Mouse (Mus musculus): ENCODE data around the gene Gmnn.
A peak's percentile ranks its signal among the peaks of the same experiment; 100 is the strongest.

Gene Gmnn

DNA sequence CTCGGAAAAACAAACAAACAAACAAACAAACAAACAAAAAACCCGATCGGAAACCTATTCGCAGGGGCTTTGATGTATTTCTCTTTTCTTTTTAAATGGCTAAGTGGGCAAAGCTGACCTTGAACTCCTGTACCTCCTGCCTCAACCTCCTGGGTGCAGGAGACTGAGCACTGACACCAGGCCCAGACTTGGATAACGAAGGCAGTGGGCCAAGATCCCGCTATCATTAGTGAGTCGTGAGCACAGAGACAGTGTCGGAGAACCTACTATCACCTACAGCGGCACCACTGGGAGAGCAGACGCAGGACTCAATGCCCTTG is 680 bp downstream of the Gmnn start:
- no peak for DNase-seq (ENCODE audit: low read depth, low spot score)

DNA sequence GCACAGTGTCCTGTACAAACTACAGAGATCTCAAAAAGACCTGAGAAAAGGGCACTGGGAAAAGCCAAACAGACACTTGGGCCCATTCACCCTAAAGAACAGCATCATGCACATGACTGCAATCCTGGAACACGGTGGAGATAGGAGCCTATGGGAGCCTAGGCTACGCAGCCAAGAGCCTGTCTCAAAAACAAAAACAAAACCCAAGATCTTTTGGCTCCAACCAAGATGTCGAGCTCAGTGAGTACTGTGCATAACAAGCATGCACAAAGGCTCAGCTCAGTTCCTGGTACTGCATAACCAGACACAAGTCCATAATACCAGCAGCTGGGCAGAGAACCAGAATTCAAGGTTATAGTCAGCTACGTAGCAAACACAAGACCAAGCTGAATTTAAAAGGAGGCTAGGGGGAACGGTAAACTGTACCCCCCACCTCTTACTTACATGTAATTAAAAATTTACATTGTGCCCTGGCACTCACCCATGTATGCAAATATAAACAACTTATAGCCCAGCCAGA is 1.3 kb downstream of the Gmnn start:
- DNase-seq (ENCODE audit: low read depth, low spot score) = no peak

DNA sequence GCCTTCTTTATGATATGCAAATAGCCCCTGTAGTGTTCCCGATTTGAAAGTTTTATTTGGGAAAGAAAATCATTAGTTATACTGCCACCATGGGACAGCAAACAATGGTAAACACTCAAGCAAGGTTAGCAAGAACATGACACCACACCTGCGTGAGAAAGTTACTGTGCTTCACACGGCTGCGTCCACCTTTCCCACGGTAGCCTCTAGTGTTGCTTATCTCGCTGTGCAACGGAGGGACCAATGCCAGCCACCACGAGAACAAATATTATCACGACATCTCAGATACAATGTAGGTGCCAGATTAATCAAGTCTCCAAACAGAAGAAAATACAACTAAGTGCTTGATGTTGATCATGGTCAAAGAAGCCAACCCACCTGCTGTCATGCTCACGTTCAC is 2.3 kb downstream of the Gmnn start:
- no peak for DNase-seq (ENCODE audit: low read depth, low spot score)

DNA sequence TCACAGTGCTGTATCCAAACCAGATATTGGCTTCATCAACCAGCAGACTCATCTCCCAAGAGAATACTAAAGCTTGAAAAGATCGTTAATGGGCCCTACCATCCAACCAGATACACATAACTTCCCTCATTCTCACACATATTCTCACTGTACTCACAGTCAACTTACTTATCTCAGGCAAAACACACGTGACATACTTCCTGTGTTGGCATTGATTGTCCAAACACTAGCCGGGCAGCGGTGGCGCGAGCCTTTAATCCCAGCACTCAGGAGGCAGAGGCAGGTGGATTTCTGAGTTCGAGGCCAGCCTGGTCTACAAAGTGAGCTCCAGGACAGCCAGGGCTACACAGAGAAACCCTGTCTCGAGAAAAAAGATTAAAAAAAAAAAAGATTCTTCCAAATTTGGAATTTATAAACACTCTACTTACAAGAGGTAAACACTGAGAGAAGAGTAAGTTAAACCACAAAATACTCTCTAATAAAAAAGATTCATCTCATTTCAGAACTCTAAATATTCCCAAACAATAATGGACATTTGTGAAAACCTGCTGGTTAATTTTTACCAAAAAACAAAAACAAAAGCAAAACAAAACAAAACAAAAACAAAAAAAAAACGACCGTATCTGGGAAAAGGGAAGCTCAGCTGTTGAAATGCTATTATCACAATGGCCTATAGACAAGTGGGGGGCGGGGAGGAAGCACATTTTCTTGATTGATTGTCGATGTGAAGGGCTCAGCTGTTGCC is 3.7 kb downstream of the Gmnn start:
- DNase-seq (ENCODE audit: low read depth, low spot score) = no peak

DNA sequence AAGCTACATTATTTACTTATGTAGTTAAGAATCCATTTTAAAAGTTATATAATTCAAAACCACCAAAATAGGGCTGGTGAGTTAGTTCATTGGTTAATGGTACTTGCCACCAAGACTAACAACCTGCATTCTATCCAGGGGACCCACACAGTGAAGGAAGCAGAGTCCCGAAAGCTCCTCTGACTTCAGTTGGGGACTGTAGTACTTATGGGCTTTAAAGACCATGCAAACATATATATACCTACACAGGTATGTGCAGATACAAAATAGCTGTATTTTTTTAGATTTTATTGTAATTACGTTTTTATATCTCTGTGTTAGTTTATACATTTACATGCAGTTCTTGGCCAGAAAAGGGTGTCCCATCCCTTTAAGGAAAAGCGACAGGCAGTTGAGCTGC is 5.0 kb downstream of the Gmnn start:
- DNase-seq (ENCODE audit: low read depth, low spot score) = no peak

DNA sequence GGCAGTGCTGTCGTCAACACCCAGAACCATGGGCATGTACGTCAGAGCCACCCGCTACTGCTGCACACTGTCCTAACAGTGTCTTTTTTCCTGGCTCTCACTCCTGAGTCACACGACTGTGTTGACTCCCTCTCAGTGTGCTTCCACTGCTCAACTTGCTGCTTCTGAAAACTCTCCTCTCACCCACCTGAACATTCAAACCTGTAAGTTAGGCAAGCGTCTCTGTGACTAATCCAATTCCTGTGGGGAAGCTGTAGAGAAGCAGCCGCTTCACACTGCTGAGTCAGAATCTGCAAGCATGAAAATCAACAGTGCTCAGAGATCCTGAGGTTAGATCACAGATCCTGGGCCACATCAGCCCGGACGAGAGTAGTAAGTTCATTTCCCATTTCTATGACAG is 10.3 kb downstream of the Gmnn start:
- no peak for DNase-seq (ENCODE audit: low read depth, low spot score)

DNA sequence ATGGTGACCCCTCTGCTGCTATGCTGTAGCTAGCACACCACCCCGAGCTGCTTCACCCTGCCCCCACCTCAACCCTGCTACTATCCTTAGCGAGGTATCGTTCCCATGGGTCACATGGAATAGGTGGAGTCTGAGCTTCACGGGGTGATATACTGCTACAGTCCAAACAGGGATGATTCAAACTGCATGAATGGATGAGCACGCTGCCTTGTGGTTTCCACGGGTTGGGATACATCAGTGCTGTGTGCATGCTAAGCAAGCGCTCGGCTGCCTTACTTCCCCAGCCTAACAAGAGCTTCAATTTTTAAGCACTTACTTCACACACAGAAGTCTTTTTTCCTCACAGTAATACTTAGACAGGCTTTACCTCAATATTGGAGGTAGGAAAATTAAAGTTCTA is 10.9 kb downstream of the Gmnn start:
- no peak for DNase-seq (ENCODE audit: low read depth, low spot score)

DNA sequence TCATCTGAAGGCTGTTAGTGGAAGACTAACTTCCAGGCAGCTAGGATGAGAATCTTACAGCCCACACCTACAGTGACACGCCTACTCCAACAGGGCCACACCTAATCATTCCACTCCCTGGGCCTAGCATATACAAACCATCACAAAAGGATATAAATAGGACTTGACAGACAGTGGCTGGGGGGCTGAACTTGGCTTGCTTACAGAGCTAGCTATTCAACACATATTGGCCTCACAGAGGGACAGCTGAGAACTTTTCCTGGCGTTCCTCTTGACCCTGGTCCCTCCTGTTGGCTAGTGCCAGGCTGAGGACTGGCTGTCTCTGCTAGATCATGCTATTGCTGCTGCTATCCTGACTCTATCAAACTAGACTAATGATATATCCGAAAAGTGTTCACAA is 13.9 kb downstream of the Gmnn start:
- DNase-seq (ENCODE audit: low read depth, low spot score) = no peak

DNA sequence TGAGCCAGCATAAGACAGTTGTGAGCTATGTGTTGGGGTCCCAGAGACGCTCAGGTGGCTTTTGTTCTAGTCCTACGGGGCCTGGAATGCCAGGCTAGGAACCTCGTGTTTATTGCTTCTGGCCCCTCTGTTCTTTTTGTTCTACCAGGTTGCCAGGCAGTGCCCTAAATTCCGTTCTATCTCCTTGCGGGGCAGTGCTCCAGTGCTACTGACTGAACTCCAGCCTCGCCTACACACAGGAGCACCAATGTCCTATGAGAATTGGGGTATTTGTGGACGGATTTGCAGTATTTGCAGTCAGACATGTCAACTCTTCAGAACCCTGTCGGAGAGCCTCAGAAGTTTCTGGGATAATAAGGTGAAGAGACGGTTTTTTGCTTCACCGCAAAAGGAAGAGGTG is 20.7 kb downstream of the Gmnn start, which contains the start of gene Armh2:
Gene Armh2, plus strand, starts transcription at position 205 of the 400 bp plus-strand sequence.
- no peak for DNase-seq (ENCODE audit: low read depth, low spot score)

DNA sequence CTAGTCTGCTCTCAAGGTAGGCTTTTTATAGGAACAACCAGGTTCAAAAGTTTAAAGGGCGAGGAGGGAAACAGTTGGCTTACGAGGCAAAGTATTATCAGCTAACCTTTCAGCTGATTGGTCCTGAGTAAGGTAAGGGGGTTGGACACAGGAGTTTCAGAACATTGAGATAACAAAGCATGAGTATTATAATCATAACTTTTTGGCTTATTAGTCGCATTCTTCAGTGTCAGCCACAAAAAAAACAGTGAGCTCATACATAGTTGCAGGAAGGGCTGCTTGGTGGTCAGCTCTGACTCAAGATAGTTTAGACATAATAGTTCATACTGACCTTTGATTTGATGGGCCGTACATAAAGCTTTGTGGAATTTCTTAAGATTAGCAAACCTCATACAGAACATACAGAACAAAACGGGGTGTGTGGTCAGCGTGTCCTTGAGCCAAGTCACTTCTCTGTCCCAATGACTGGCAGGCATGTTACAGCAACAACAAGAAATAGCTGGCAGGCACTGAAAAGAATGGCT is 26.1 kb downstream of the Gmnn start:
- no peak for DNase-seq (ENCODE audit: low read depth, low spot score)

DNA sequence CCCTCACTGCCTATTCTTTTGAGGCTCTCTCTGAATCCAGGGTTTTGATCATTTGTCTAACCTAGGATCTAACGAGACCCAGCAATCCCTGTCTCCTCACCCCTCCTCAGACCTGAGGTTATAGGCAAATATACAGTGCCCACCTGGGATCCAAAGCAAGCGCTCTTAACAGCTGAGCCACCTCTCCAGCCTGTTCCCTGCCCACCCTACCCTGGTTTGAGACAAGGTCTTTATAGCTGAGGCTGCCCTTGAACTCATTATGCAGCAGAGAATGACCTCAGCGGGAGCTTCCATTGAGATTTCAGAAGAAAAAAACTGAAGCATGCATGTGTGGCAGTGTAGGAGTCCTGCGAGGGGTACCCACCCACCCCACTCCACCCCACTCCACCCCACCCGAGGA is 27.2 kb downstream of the Gmnn start:
- DNase-seq (ENCODE audit: low read depth, low spot score) = no peak

DNA sequence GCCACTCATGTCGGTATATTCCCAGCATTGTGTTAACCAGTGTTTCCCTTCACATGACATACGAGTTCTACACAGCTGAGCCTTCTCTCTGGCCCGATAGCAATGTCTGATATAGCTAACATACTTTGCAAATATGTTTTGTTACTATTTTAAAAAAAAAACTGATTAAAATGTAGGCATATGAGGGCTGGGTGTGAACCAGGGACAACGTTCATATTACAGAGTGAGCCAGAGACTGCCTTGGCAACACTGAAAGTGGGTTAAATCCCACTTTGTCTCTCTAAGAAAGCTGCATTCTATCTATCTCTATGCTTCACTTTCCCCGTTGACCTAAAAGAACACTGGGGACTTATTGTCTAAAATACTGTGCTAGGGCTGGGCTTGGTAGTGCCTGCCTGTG is 32.6 kb downstream of the Gmnn start:
- DNase-seq (ENCODE audit: low read depth, low spot score) = no peak

DNA sequence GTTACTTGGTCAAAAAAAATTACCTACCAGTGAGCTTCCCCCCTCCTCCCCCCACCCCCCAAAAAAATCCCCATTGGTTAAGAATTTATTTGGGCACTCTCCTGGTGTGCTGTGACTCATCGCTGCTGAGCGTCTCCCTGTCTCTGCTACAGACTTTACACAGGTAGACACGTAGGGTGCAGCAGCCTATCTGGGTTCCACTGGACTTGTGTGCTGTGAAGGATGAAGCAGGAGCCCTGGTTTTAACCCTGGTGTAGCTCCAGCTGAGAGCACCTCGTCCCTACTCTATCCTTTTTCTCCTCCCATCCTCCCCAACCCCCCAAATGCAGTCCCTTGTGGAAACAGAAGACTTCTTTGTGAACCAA is 37.3 kb downstream of the Gmnn start:
- no peak for DNase-seq (ENCODE audit: low read depth, low spot score)

DNA sequence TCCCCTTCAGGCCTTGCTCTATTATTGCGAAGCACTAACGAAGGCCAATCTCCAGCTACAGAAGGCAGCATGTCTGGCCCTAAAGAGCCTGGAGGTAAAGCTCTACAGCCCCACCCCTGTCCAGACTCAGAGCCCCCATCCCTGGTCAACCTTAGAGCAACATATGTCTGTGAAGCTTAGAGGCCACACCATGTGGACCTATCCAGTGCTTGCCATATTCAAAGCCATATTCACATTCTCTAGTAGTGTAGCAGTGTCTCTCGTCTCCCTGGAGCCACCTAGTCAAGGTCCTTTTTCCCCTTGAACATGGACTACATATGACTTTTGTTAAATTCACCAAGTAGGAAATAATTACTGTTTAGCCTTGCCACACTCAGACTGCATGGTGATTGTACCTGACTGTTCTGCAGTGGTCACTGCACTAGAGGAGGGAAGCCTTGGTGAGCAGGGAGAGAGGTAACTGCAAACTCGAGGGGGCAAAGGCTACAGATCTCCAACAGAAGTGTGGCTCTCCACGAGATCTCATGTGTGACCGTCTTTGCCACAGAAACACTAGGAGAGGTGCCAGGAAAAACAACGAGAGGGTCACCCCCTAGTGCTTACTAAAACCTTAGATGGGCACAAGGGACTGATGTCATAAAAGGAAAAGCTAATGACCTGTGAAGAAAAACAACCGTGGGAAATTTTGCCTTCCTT is 37.9 kb downstream of the Gmnn start:
- no peak for DNase-seq (ENCODE audit: low read depth, low spot score)

DNA sequence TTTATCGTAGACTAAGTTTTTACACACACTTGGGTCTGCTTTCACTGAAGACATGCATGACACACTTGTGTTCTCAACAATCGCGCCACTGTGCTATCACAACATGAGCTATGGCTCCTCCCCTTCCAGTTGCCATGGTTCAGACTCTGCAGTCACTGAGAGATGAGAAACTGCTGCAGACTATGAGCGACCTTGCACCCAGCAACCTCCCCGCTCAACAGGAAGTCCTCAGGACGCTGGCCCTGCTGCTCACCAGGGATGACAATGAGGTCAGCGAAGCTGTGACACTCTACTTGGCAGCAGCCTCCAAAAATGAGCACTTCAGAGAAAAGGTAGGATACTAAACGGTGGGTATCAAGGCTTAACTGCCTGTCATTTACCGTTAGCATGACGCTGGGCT is 40.2 kb downstream of the Gmnn start:
- DNase-seq (ENCODE audit: low read depth, low spot score) = no peak

DNA sequence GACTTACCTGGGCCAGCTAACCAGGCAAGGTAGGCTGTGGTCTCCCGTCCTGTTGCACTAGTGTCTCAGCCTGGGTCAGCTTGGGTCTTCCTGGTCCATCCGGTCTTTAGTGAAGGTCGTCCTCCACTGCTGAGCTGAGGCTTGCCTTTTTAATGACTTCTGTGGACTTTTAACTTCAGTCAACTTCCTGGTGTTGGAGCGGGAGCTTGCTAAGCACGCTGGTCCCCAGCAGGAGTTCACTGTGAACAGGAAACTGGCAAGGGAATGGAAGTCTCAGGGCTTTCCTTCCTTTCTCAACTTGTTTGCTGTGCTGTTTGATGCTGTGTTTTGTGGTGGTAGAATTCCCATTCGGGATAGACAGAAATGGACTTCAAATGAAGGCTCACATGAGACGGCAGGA is 44.0 kb downstream of the Gmnn start:
- no peak for DNase-seq (ENCODE audit: low read depth, low spot score)

DNA sequence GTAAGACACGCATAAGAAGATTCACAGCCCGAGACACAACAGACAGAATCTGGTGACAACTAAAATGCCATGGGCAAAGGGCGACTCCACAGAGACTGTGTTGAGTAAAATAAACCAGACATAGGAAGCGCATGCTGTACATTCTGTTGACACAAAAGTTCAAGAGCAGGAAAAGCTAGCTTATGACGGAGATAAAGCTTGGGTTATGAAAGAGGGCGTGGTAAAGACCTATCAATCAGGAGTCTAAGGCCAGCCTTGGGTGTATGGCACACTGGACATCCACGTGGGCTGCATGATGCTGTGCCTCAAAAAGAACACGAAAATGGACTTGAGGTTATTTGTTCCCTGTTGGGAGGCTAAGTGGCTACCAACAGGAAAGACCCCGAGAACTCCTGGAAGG is 45.3 kb downstream of the Gmnn start:
- no peak for DNase-seq (ENCODE audit: low read depth, low spot score)

DNA sequence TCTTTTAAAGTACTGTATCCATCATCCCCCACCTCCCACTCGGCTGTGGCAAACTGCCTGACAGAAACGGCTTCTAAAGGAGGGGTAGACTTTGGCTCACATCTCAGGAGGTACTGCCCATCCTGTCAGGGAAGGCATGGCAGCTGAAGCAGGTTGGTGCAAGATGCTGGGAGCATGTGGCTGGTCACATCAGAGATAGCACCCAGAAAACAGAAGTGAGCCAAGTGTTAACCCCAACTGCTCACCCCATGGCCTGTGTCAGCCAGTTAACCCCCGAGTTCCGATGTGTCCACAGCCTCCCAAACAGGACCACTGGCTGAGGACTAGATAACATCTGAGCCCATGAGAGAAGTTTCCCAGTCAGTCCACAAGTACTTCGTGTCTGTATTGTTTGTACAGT is 46.1 kb downstream of the Gmnn start:
- DNase-seq (ENCODE audit: low read depth, low spot score) = no peak

DNA sequence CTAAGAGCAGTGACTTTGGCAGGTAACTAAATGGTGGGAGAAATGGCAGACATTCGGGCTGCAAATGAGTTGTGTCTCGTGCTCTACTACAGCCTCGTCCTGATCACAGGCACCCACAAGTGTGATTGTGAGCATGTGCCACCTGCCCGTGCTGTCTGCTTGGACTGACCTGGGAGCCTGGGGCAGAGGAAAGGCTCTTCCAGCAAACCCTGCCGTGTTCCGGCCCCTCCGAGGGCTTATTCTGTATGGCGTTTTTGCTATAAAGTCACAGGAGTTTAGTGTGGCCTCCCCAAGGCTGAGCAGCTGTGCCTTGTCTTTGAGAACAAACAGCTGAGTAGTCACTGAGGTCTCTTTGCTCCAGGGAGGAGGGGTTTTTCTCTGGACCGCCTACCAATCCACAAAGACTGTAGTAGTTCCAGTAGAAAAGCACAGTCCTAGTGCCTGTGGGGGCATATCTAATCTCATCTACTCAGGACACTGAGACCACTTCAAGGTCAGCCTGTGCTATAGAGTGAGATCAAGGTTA is 47.3 kb downstream of the Gmnn start:
- DNase-seq (ENCODE audit: low read depth, low spot score) = no peak

DNA sequence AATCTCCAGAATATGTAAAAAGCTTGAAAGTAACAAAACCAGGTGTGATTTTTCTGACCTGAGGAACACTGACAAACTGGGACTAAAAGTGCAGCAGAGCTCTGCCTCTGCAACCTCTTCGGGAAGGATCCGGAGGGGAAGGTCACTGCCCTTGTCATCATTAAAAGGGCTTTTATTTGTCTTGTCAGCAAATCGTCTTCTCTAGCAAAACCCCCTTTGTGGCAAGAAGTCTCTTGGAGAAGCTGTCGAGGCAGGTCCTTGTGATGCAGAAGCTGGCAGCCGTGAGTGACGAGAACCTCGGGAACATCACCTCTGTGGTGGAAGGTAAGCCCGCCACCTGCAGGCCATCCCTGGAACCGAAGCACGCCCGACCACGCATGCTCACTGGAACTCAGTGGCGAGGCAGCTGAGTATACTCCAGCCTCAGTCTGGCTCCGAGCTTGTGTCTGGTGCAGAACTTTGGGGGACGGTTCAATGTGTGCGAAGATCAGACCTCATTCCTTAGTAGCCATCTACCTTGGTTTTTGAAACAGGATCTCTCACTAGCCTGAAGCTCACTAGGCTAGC is 48.2 kb downstream of the Gmnn start:
- peak; percentile 80 for DNase-seq (ENCODE audit: low read depth, low spot score)

DNA sequence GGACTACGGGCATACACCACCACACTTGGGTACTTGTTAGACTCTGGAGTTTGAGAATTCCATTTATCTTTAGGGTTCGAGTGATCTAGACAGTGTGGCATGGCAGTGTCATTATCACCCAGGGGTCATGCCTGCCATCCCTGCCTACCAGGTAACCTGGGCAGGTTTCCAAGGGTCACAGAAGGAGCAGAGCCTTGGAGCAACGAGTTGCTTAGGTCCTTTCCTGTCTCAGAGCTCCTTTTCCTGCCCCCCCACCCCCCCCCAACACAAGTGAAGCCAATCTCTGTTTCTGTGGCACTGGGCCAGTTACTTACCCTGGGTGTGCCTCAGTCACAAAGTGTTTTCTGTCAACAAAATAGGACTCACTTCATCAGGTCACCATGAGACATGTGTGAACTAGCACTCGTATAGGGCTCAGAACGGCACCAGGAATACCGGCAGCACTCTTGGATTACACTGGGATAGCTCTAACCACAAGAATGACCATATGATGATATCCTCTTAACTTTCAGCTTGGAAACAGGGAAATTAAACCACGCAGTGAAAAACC is 49.1 kb downstream of the Gmnn start:
- DNase-seq (ENCODE audit: low read depth, low spot score) = no peak

DNA sequence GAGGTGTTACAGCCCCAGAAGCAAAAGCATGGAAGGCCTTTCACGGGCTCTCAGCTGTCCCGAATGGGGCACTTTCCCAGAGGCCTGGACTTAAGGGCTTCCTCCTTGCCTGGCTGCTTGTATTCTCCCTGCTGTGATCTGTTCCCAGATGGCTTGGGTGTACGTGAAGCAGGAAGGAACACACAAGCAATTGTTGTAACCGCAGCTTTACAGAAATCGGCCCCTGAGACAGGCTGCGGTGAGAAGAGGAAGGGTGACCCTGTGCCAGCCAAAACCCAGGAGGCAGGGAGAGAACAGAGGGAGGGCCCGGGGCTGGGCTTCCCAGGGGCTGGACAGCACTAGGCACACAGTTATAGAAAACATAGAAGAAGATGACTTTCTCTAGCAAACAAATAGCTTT is 50.8 kb downstream of the Gmnn start:
- no peak for DNase-seq (ENCODE audit: low read depth, low spot score)
